Mouse (Mus musculus) layer of hippocampus, postnatal 14 days (tissue): ENCODE results near the gene Trim46. TPM values are rescaled to one million over a fixed set of nuclear protein-coding genes. Genes with fewer than 3 reads are reported as not detected.

Experiments used
- DNase-seq, 2 experiments: peaks; one replicate each; pipeline ENCODE4 v3.0.0; 2021 to 2022; ENCODE audit warnings: low spot score in 2 of 2, mixed read lengths in 1 of 2
- total RNA-seq, 2 experiments: library from RNA; stranded (reverse); gene quantifications; 2 replicates each; pipeline ENCODE4 v1.2.3; 2021

Trim46 gene
- total RNA-seq, 2 experiments from 2014 or later = 97.0 to 99.4 TPM

DNA sequence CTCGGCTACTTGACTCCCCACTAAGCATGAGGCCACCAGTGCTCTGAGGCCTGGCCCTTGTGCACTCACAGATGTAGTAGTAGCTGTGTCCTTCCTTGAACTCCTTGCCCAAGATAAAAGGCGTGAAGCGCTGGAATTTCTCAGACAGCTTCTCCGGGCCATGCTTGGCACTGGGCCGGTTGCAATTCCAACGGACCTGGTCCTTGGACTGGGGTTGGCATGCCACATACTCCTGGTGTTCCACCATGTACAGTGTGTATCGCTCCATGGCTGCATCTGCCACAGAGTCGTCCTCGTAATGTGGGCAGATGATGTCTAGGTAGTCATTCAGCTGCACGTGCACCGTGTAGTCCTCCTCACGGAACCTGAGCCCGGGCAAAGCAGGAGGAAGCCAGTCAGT lies 30.0 kb upstream of the Trim46 start:
- DNase-seq = no peak

DNA sequence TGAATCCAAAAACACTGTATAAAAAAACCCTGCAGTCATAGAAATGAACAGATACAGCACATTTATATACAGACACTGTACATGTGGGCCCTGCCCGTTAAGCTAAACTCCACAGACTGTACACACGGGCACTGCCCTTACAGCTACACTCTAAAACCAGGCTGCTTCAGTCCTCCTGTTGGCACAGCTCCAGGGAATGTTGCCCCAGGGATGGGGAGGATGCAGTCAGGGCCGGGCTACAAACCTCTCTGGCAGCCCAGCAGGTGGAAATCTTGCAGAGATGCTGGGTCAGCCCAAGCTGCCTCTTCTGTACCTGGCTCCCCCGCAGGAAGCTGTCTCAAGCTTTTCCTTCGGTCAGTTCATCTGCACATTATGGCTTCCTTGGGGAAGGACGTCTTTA lies 25.7 kb upstream of the Trim46 start:
- DNase-seq = no peak

DNA sequence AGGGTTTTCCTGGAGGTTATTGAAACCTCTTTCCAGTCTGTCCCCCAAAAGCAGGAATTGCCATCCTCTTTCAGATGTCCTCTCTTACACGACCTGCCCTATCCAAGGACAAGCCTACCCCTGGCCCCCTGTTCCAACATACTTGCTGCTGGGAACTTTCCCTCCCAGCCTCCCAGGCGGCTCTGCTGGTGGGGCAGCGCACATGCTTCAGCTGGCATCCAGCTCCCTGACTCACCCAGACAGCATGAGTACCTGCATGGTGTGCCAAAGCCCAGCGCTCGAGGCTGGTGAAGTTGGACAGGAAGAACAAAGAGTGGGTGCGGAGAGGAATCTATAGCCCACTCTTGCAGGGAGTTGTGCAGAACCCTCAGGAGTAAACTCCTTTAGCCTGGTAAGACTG lies 24.8 kb upstream of the Trim46 start:
- peak; percentile 48 to 66 for DNase-seq

DNA sequence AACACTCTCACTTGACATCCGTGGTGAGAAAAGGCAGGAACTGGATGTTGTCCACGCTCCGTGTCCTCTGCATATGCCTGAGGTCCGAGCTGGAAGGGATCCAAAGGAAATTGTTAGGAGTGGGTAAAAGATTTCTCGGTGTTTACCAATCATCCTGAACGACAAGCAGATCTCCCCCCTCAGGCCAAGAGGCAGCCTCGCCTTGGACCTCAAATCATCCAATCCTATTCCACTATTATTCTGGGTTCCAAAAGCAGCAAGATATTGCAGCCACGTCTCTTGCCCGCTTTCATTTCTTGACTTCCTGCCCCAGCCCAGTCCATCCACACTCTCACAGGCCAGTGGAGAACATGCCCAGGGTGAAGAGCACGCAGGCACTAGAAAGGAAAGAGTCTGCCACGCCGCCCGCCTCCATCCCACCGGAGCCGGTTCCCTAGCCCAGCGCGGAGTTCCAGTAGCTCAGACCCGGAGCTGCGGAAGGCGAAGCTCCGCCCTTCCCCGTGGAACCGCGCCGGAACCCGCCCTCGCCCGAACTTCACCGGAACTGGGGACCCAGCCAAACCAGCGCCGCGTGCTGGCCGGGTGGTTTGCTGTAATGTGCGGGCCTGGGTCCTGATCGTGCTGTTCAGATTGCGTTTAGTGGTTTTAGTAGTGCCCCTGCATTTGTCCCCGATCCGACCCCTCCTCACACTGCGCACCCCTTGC lies 24.1 kb upstream of the Trim46 start, which contains the start of gene Slc50a1:
Gene Slc50a1, minus strand, starts transcription at position 520 of the 705 bp plus-strand sequence.
- peak; percentile 84 to 85 for DNase-seq

DNA sequence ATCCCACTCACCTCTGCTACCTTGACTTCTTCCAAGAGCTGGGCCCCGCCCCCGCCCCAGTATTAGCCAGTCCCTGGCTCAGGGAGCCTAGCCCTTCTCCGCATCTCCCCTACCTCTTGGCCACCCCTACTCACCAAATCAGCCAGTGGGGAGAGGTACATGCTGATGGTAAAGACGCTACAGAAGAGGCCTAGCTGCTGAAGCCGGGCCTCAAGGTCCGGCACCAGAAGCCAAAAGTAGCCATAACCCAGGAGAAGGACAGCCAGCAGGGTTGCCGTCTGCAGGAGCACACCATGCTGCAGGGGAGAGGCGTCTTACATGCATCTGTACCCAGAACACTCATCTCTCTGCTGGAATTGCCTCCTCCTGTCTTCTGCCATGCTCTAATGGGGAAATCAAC lies 22.8 kb upstream of the Trim46 start:
- no peak for DNase-seq

DNA sequence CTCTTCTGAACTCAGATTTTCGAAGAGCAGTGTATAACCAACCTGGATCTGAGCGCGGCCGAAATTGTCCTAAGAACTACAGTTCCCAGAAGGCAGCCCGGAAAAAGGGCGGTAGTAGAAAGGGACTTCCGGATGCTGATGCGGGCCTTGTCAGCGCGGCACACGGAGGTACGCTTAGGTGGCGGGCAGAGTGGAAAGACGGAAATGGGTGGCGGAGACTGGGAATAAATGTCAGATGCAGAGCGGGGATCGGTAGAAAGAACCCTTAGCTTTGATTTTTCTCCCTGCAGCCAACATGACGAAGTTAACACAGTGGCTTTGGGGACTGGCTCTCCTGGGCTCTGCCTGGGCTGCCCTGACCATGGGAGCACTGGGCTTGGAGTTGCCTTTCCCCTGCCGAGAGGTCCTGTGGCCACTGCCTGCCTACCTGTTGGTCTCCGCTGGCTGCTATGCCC lies 20.4 kb upstream of the Trim46 start:
- DNase-seq = peak; percentile 76 to 87

DNA sequence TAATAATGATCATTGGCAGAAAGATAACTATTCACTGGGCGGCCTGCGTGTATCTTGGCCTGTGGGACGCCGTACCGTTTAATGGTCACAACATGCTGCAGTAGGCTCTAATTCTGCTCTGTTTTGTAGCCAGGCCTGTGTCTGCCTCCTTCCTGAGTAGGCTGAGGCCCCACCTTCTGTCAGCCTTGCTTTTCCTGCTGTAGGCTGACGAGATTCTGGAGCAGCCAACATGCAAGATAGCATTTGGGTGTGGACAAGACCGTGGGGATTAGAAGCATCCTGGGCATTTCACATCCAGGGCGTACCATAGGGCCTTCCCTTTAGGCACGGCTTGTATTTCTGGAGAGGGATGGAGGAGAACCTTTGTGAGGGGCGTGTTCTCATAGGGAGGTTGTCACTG lies 16.3 kb upstream of the Trim46 start:
- no peak for DNase-seq

DNA sequence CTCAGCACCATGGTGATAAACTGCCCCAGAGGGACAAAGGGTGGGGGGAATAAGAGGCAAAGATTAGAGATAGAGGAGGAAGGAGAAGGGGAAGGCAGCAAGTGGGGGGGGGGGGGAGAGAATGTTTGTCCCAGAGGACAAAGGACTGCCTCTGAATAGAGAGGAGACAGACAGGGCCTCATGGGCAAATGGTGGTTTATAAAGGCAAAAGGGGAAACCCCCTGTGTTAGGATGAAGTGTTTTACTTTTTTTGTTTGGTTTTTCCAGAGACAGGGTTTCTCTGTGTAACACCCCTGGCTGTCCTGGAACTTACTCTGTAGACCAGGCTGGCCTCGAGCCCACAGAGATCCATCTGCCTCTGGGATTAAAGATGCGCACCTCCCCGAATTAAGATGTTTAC lies 14.1 kb upstream of the Trim46 start:
- DNase-seq = no peak

DNA sequence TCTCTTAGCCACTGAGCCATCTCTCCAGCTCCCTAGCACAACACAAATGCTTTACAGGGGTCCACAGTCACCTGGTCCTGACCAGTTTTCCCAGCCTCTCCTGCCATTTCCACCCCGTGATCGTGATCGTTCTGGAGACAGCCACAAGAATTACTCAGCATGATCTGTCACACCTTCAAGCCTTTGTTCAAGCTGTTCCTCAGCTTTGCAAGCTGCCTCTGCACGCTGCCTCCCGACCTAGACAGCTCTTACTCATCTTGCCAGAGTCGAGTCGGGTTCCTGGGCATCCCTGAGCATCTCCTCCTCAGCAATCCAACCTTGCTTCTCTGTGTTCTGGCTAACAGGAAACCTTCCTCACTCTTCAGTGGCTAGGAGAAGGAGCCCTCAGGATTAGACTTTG lies 13.0 kb upstream of the Trim46 start, which contains the start of gene Dpm3:
Gene Dpm3, plus strand, starts transcription at position 283 of the 400 bp plus-strand sequence.
- DNase-seq = no peak

DNA sequence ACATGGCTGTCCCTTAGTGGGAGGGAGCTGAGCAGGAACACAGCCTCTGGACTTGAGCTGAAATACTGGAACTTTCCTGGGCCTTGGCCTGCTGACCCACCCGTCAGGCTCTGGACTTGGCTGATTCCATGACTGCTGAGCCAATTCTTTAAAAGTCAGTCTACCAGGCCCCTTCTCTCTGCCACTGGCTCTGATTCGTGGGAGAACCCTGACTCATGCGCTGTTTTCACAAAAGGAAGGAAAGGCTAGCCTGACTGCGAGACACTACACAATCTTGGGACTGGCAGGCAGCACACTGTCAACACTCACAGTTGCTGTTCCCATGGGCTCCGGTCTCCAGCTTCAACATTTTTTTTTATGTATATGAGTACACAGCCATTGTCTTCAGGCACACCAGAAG lies 10.1 kb upstream of the Trim46 start:
- DNase-seq = no peak

DNA sequence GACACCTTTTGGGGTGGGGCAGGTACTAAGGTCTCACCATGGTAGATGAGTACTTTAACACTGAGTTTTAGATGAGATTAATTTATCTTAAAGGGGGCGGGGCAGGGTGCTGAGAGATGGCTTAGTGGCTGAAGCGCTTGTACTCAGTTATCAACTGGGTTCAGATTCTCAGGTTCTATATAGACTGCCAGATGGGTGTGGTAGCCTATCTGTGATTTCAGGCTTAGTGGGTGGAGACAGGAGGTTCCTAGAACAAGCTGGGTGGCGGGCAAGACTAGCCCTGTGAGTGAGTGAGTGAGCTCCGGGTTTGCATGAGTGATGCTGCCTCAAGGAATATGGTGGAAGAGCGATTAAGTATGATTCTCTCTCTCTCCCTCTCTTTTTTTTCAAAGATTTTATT lies 8.9 kb upstream of the Trim46 start:
- DNase-seq = no peak

DNA sequence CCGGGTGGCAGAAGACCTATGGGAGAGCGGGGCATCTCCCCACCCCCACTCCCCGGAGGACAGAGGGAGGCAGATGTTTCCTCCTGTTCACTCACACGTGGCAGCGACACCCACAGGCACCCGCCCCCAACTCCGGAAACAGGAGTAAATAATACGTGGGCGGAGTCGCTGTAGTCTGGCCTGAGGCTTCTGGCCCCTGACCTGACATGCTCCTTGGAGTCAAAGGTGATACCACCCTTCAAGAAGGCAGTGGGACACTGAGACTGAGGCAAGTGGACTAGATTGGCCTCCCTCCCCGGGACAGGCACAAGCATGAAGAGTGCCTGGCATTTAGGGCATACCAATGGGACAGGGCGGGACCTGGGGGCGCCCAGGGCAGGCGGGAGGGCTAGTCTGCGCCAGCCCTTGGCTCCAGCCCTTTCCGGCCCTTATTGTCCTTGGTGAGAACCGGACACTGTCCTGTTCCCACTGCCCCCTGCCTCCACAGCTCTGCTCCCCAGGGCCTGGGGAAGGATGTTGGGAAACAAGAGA lies 5.3 kb upstream of the Trim46 start:
- no peak for DNase-seq

DNA sequence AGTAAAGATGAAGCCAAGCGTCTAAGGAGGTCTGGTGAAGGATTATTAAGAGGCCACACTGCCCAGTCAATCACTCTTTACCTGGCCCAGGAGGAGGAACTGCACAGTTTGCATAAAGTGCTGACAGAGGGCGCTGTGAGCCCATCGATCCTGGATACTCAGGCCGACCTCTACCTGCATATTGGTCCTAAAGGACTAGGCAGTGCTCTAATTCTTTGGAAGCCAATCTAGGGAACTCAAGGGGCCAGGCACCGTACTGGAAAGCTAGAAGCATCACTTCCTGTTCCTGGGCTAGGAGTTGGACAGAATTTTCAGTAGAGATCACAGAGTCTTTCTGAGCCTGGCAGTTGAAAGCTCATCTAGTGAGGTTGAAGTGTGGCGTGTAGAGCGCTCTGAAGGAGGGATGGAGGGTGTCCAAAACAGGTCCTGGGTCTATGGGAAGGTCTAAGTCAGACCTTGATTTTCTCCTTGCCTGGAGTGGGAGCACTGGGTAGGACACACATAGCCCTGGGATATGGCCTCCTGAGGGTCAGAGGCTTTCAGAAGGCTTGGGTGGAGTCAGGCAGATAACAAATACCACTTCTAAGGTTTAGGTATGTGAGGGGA lies 4.4 kb upstream of the Trim46 start:
- DNase-seq = no peak

DNA sequence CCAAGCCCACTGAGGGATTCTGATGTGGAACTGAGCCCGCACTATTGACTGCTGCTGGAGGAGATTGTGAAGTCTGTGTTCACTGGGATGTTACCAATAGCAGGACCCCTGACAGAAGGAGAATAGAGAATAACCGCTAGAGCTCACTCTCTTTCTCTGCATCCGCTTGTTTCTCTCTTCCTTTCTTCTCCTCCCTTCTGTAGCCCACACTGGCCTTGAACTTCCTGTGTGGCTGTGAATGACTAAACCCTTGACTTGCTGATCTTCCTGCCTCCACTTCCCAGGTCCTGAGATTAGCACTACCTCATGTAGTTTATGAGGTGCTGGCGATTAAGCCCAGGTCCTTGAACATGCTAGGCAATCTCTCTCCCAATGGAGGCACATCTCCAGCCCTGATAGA lies 1.4 kb upstream of the Trim46 start:
- no peak for DNase-seq

DNA sequence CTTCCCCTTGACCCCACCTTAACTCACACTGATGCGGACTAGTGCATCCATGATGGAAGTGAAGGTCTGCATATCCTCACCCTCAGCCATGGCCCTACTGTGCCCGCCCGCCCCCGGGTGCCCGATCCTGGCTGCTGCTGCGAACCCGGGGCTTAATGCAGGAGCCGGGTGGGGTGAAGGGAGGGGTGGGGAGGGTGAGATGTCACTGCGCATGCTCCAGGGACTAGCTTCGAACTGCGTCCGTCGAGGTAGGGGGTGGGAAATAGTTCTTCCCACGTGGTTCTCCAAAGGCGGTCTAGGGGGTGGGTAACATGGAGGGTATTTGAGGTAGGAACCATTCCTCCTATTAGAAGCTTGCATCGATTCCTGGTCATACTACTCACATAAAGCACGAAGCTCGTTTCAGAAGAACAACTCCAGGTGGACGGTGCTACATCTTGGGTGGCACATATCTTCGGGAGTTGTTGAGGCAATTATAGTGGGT lies 379 bp downstream of the Trim46 start, which contains the start of gene Krtcap2:
Gene Krtcap2, plus strand, starts transcription at position 279 of the 484 bp plus-strand sequence.
- DNase-seq = peak; percentile 64 to 85

DNA sequence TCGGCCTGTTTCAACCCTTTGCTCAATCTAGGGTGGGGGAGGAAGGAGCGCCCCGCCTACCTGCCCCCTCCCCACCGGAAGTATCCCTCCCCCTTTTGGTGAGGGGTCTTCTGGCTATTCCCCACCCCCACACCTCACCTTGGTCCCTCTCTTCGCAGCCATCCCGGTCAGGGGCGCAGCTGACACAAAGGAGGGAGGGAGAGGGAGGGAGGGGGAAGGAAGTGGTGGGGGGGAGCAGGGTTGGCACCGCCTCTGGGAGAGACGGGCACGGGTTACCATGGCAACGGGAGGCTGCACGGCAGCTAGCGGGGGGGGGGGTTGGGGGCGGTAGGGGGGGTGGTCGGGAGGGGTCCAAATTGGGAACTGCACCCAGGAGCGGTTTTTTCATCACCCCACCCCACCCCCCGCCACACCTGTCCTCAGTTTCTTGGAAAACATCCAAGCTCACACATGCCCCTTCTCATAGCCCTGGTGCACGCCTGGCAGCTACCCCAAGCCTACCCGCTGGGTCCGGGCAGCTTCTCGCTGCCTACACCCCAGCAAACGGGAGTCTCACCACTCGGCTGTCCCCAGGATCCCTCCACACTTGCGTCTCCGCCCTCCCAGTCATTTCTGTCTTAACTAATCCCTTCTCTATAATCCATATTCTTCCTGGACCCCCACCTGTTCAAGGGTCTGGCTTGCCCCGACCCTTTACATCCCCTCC lies 974 bp downstream of the Trim46 start:
- peak; percentile 73 to 81 for DNase-seq

DNA sequence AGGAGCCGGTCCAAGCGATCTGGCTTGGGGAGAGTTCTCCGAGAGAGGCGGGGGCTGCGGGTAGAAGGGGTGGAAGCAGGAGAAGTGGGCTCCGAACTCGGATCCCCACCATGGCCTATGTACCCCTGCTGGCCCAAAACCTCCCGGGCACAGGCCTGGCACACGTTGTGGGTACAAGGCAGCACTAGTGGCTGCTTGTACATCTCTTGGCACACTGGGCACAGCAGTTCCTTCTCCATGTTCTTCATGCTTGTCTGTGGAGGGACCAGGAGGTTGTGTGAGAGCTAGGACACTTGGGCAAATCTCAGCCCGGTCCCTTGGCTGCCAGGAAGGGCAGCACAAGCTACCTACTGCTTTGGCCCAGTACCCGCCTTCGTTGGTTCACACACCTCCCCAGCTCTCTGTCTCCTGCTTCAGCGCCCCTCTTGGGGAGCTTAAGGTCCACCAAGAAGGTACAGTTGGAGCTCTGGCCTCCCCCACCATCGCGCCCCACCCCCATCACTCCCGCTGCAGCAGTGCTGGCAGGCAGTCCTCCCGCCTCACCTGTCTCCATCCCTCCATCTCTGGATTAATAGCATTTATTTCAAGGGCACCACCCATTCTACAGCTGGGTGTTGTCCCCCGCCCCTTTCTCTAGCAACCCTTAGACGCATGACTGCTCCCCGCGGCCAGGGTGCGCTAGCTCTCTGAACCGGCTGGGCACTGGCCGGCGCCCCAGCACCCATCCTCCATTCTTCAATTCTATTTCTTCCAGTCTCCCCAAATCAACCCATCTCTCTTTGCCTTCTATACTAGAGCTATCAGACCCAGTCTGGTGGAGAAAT lies 1.7 kb downstream of the Trim46 start:
- no peak for DNase-seq

DNA sequence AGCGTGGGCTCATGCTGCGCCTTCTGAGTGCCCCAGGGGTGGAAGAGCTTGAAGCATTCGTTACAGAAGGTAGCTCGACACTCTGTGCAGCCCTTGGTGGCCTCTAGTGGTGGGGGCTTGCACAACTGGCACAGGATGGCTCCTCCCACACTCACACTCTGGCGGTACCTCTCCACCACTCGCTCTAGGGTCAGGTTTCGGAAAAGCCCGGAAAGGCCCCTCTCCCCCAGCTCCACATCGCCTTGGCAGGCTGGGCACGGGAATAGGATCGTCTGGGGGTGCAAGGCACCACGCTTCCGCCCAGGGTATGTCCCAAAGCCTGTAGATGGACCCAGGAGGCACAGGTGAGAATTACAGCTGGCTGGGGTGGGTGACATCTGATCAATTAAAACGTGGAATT lies 2.5 kb downstream of the Trim46 start:
- DNase-seq = no peak

DNA sequence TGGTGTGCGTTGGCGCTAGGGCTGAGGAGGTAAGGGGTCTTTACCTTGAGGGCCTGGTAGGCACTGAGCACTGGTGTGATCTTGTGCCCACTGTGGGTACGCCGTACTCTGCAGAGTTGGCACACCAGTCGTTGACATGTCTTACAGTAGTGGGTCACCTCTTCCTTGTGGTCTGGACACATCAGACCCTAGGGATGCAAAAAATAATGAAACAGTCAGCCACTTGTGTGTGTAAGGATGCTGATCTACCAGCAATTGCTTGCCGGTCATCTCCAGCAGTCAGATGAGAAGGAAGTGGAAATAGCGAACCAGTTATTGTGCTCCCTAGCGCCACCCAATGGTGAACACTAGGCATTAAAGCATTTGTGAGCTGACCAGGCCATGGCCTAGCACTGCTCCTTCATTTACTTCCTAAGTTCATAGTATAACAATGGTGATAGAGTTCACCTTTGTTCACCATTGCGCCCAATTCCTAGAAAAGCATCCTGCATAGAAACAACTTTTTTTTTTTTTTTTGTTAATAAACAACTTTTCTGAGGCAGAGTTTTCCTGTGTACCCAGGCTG lies 3.7 kb downstream of the Trim46 start:
- no peak for DNase-seq

DNA sequence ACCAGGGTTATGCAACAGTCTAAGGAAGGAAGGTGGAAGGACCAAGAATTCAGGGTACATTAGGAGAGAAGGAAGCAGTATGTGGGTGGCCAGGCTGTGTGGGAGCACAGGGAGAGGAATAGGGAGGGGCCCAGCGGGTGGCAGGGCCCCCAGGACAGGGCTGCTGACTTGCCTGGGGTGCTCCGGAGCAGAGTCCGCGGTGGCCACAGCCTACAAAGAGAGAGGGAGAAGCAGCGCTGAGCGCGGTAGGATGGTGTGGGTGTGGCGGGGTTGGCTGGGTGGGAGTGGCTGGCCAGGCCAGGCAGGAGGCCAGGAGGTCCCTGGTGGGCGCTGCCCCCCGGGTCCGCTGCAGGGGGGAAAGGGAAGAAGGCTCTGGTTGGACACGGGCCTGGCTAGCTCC lies 7.6 kb downstream of the Trim46 start:
- no peak for DNase-seq

DNA sequence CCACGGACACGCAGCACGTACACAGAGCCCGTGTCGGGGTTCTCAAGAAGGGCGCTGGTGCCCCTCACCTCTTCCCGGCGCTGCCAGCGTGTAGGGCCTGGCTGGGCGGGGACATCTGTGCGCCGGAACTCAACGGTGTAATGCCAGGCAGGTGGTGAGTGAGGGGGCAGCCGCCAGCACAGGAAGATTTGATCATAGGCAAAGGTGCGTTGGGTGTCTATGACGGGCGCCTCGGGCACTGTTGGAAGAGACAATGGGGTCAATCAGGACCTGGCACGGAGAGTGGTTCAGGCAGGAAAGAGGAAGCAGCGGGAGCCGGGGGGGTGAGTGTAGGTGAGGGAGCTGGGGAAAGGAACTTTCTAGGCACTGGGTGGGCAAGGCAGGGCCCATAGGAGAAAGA lies 8.4 kb downstream of the Trim46 start:
- no peak for DNase-seq
